In genomic region chr4:124741376-124742343, GRCm38 (mm10) we compare ENCODE assay signal across 8 mouse cellular contexts. TPM values are rescaled to one million over a fixed set of nuclear protein-coding genes. Genes with fewer than 3 reads are reported as not detected.
A peak's percentile ranks its signal among the peaks of the same experiment; 100 is the strongest.
DNase-seq lines count a peak whose midpoint lies in the region; ATAC-seq and TF ChIP-seq lines count a peak whose summit lies in the region.

Gene Inpp5b (plus strand): TSS chr4:124741850.

- DNase-seq in CD4-positive helper T cell, adult 2 months (ENCODE audit: low read depth, low spot score) = peak; percentile 52
- DNase-seq in brain, adult 2 months (ENCODE audit: low read depth, low spot score) = peak; percentile 95
- peak; percentile 93 for DNase-seq in heart, embryonic 10.5 days (ENCODE audit: low spot score)
- DNase-seq in limb, embryonic 14.5 days (ENCODE audit: low spot score) = peak; percentile 75
- peak; percentile 59 to 82 for DNase-seq in spleen, postnatal 10 days (ENCODE audit: low spot score in 2 of 2)

- peak within 1 kb of the TSS; percentile 69 for H3K4me2 ChIP-seq in kidney, embryonic 14.5 days (replicated peaks; ENCODE audit: low read depth, low read length)
- H3K4me2 ChIP-seq in limb, embryonic 14.5 days (replicated peaks; ENCODE audit: low read depth, low read length, severe bottlenecking) = peak within 1 kb of the TSS; percentile 58
- peak within 1 kb of the TSS; percentile 78 for H3K4me2 ChIP-seq in midbrain, embryonic 16.5 days (ENCODE audit: low read length)

- peak; percentile 86 for ATAC-seq in erythroblast, adult 5-6 weeks (replicated peaks; ENCODE audit: low FRiP score, poor library complexity, severe bottlenecking)
- peak; percentile 89 for ATAC-seq in kidney, embryonic 14.5 days (ENCODE audit: low FRiP score, low TSS enrichment)
- ATAC-seq in limb, embryonic 14.5 days (ENCODE audit: low FRiP score, low read depth) = peak; percentile 86
- ATAC-seq in midbrain, embryonic 16.5 days = peak; percentile 93

- H3K36me3 ChIP-seq in heart, embryonic 10.5 days = 0 out of 2 replicates have a peak, but pooled peaks cover 3% of the 10 kb centered on the region
- no peaks in the 10 kb centered on the region for H3K36me3 ChIP-seq in kidney, embryonic 14.5 days (ENCODE audit: control insufficient read depth, insufficient read depth, low read length)
- H3K36me3 ChIP-seq in limb, embryonic 14.5 days (ENCODE audit: control insufficient read depth, insufficient read depth, low read length) = peaks cover 14% of the 10 kb centered on the region
- peaks cover 9% of the 10 kb centered on the region for H3K36me3 ChIP-seq in midbrain, embryonic 16.5 days (ENCODE audit: control insufficient read depth, insufficient read depth, low read length)

- 0 out of 2 replicates have a peak, but pooled peaks have one; percentile 11 for TF ChIP-seq POLR2A in limb, embryonic 14.5 days (IDR thresholded peaks at IDR 0.05; ENCODE audit: borderline replicate concordance, extremely low read depth, insufficient read depth, insufficient read length)

- H3K27ac ChIP-seq in heart, embryonic 10.5 days = peak within 1 kb of the TSS; percentile 87
- H3K27ac ChIP-seq in kidney, embryonic 14.5 days (ENCODE audit: low read depth, low read length) = 0 out of 2 replicates have a peak within 1 kb of the TSS, but pooled peaks have one; percentile 24
- H3K27ac ChIP-seq in limb, embryonic 14.5 days (replicated peaks; ENCODE audit: low read depth, low read length) = 0 out of 2 replicates have a peak within 1 kb of the TSS, but pooled peaks have one; percentile 0
- peak within 1 kb of the TSS; percentile 54; the same call in 1 of the 2 replicates for H3K27ac ChIP-seq in midbrain, embryonic 16.5 days (ENCODE audit: low read length)

- H3K4me3 ChIP-seq in heart, embryonic 10.5 days = peak within 1 kb of the TSS; percentile 67
- H3K4me3 ChIP-seq in kidney, embryonic 14.5 days (ENCODE audit: low read length) = peak within 1 kb of the TSS; percentile 64
- H3K4me3 ChIP-seq in limb, embryonic 14.5 days (replicated peaks; ENCODE audit: low read length) = peak within 1 kb of the TSS; percentile 55
- peak within 1 kb of the TSS; percentile 70 for H3K4me3 ChIP-seq in midbrain, embryonic 16.5 days (ENCODE audit: low read depth, low read length)

- no peaks in the 10 kb centered on the region for H3K9me3 ChIP-seq in heart, embryonic 10.5 days
- no peaks in the 10 kb centered on the region for H3K9me3 ChIP-seq in kidney, embryonic 14.5 days (ENCODE audit: control insufficient read depth, low read length)
- no peaks in the 10 kb centered on the region for H3K9me3 ChIP-seq in limb, embryonic 14.5 days (ENCODE audit: control insufficient read depth, low read length)
- no peaks in the 10 kb centered on the region for H3K9me3 ChIP-seq in midbrain, embryonic 16.5 days (replicated peaks; ENCODE audit: control insufficient read depth, low read length, poor library complexity, severe bottlenecking)

- peak within 1 kb of the TSS; percentile 60 for H3K9ac ChIP-seq in kidney, embryonic 14.5 days (ENCODE audit: low read depth, low read length)
- peak within 1 kb of the TSS; percentile 67 for H3K9ac ChIP-seq in limb, embryonic 14.5 days (ENCODE audit: low read depth, low read length, severe bottlenecking)
- peak within 1 kb of the TSS; percentile 86 for H3K9ac ChIP-seq in midbrain, embryonic 16.5 days (ENCODE audit: low read depth, low read length)

- H3K4me1 ChIP-seq in heart, embryonic 10.5 days = peaks cover 27% of the 10 kb centered on the region
- H3K4me1 ChIP-seq in kidney, embryonic 14.5 days (ENCODE audit: control insufficient read depth, insufficient read depth, low read length) = no peaks in the 10 kb centered on the region
- H3K4me1 ChIP-seq in limb, embryonic 14.5 days (ENCODE audit: control insufficient read depth, insufficient read depth, low read length) = peaks cover 4% of the 10 kb centered on the region; the same call in 1 of the 2 replicates
- H3K4me1 ChIP-seq in midbrain, embryonic 16.5 days (ENCODE audit: control insufficient read depth, insufficient read depth, low read length) = peaks cover 12% of the 10 kb centered on the region

- WGBS in heart, embryonic 10.5 days = 15% methylated on average over 25 of the region's 25 CpGs
- 15% methylated on average over 25 of the region's 25 CpGs for WGBS in kidney, embryonic 14.5 days
- 17% methylated on average over 25 of the region's 25 CpGs for WGBS in limb, embryonic 14.5 days
- whole genome bisulfite sequencing in midbrain, embryonic 16.5 days = 14% methylated on average over 25 of the region's 25 CpGs

- H3K27me3 ChIP-seq in heart, embryonic 10.5 days (ENCODE audit: insufficient read depth, poor library complexity, severe bottlenecking) = no peaks in the 10 kb centered on the region
- no peaks in the 10 kb centered on the region for H3K27me3 ChIP-seq in kidney, embryonic 14.5 days (ENCODE audit: control insufficient read depth, insufficient read depth, low read length)
- H3K27me3 ChIP-seq in limb, embryonic 14.5 days (ENCODE audit: control insufficient read depth, insufficient read depth, low read length) = no peaks in the 10 kb centered on the region
- H3K27me3 ChIP-seq in midbrain, embryonic 16.5 days (ENCODE audit: control insufficient read depth, insufficient read depth, low read depth, low read length) = no peaks in the 10 kb centered on the region

RNA-seq across cellular contexts. Expression of gene Inpp5b, which starts in this region (rescaled TPM):
- 27.3 and 37.0 TPM in 2 replicates for total RNA-seq in erythroblast, adult 5-6 weeks (2015; ENCODE audit: low replicate concordance)
- 15.2 and 15.8 TPM in 2 replicates for total RNA-seq in erythroblast, adult 5-6 weeks (2017; ENCODE audit: low replicate concordance)
- 19.9 and 25.5 TPM in 2 replicates for polyA plus RNA-seq in heart, embryonic 10.5 days (2016; fragmentation: Nextera tagmentation; extraction: Ambion mirVana)
- polyA plus RNA-seq in kidney, embryonic 14.5 days (2014; fragmentation: Nextera tagmentation; extraction: Ambion mirVana) = 22.2 and 26.4 TPM in 2 replicates
- 44.3 and 47.9 TPM in 2 replicates for polyA plus RNA-seq in limb, embryonic 14.5 days (2012; rRNA removed)
- 26.2 and 28.3 TPM in 2 replicates for polyA plus RNA-seq in limb, embryonic 14.5 days (2014; fragmentation: Nextera tagmentation; extraction: Ambion mirVana)
- 24.4 and 26.6 TPM in 2 replicates for polyA plus RNA-seq in midbrain, embryonic 16.5 days (2015; fragmentation: Nextera tagmentation; extraction: Ambion mirVana)

Comparison
In these comparisons a context has a peak if more than half of its experiments do, and no peak if none do; other contexts are left out.
1. Peak in every context shown above with its lines: DNase-seq, ATAC-seq, H3K4me3 ChIP-seq and H3K27ac ChIP-seq.
2. H3K27ac ChIP-seq: peak in every context shown above with its lines; median percentile 87 in heart, embryonic 10.5 days; 54 in midbrain, embryonic 16.5 days; 24 in kidney, embryonic 14.5 days; 0 in limb, embryonic 14.5 days.